Mouse (Mus musculus) midbrain, embryonic 10.5 days (tissue): ENCODE results near the gene Gm14403. TPM values are rescaled to one million over a fixed set of nuclear protein-coding genes. Genes with fewer than 3 reads are reported as not detected.
"Not testable (repeated sequence)": the region's sequence is repeated elsewhere in the genome, so short reads cannot be mapped to it uniquely, and the experiment has no call there.

Experiments used
- DNase-seq: peaks from one replicate; pipeline ENCODE4 v3.0.0-alpha.2; 2017; ENCODE audit warnings: low spot score
- H3K27ac ChIP-seq: fragments of 300-500 bp; sonication (generic); replicated peaks from 2 replicates; pipeline ENCODE4 v1.5.1; 2016; ENCODE audit warnings: mild to moderate bottlenecking
- H3K27me3 ChIP-seq: fragments of 300-500 bp; sonication (generic); 2 replicates; pipeline ENCODE4 v1.6.1; 2016; ENCODE audit warnings: low read depth, mild to moderate bottlenecking; ENCODE audit not compliant: poor library complexity, severe bottlenecking
- H3K36me3 ChIP-seq: fragments of 300-500 bp; sonication (generic); 2 replicates; pipeline ENCODE4 v1.6.1; 2016; ENCODE audit warnings: mild to moderate bottlenecking, moderate library complexity
- H3K4me1 ChIP-seq: fragments of 300-500 bp; sonication (generic); 2 replicates; pipeline ENCODE4 v1.6.1; 2016
- H3K4me3 ChIP-seq: fragments of 300-500 bp; sonication (generic); 2 replicates; pipeline ENCODE4 v1.5.1; 2016; ENCODE audit warnings: mild to moderate bottlenecking, moderate library complexity
- H3K9me3 ChIP-seq: fragments of 300-500 bp; sonication (generic); replicated peaks from 2 replicates; pipeline ENCODE4 v1.6.1; 2016; ENCODE audit warnings: mild to moderate bottlenecking
- WGBS: fragments of 180-500 bp; shearing (Covaris S2); methylation state at CpG from one replicate; pipeline ENCODE4 v1.1.7; 2016; 5-methylcytosine and 5-hydroxymethylcytosine counted together
- polyA plus RNA-seq: library from polyadenylated mRNA; unstranded; fragments of >200 nt; fragmentation: Nextera tagmentation; extraction: Ambion mirVana; gene quantifications from 2 replicates; pipeline ENCODE4 v1.2.1, GENCODE M21; 2016

Gene Gm14403
- polyA plus RNA-seq, 1 experiment from 2014 or later = 5.4 TPM

GRCm38 (mm10) chr2:177518960-177519359 is 20.9 kb downstream of the Gm14403 start:
- not testable (repeated sequence) for H3K4me1 ChIP-seq, H3K27ac ChIP-seq, H3K36me3 ChIP-seq, H3K4me3 ChIP-seq, H3K27me3 ChIP-seq, DNase-seq
- H3K9me3 ChIP-seq = peaks cover 38% of the 10 kb centered on the region
- WGBS = 84% methylated on average over 1 of the region's 1 CpGs

GRCm38 (mm10) chr2:177520035-177520434 is 22.0 kb downstream of the Gm14403 start:
- Histone ChIP-seq H3K9me3 (peaks cover 35% of the 10 kb centered on the region), H3K36me3 (no peaks in the 10 kb centered on the region), H3K4me3 (no peak overlapping the region), H3K27me3 (no peaks in the 10 kb centered on the region), H3K4me1 (no peaks in the 10 kb centered on the region), H3K27ac (no peak overlapping the region)
- 87% methylated on average over 8 of the region's 8 CpGs for WGBS
- no peak for DNase-seq

- H3K36me3 ChIP-seq = no peaks in the 10 kb centered on the region
- H3K4me3 ChIP-seq = no peak overlapping the region
- DNase-seq = no peak
- H3K27ac ChIP-seq = no peak overlapping the region
- H3K4me1 ChIP-seq = no peaks in the 10 kb centered on the region
- no peaks in the 10 kb centered on the region for H3K27me3 ChIP-seq
- 92% methylated on average over 20 of the region's 20 CpGs for WGBS
- H3K9me3 ChIP-seq = peaks cover 29% of the 10 kb centered on the region
These were observed 25.0 kb downstream of the Gm14403 start for GRCm38 (mm10) chr2:177523061-177523460.

- H3K4me3 ChIP-seq, H3K4me1 ChIP-seq, H3K27me3 ChIP-seq, H3K36me3 ChIP-seq, DNase-seq, H3K27ac ChIP-seq: not testable (repeated sequence)
- WGBS = 90% methylated on average over 6 of the region's 6 CpGs
- peaks cover 24% of the 10 kb centered on the region for H3K9me3 ChIP-seq
These were observed 25.7 kb downstream of the Gm14403 start for GRCm38 (mm10) chr2:177523674-177524073.

- not testable (repeated sequence) for H3K36me3 ChIP-seq, DNase-seq, H3K27me3 ChIP-seq, H3K27ac ChIP-seq, H3K4me1 ChIP-seq, H3K4me3 ChIP-seq
- H3K9me3 ChIP-seq = peaks cover 24% of the 10 kb centered on the region
- WGBS = 92% methylated on average over 16 of the region's 16 CpGs
These were observed 26.2 kb downstream of the Gm14403 start for GRCm38 (mm10) chr2:177524171-177524570.

GRCm38 (mm10) chr2:177535876-177536275 is 37.9 kb downstream of the Gm14403 start:
- Histone ChIP-seq H3K9me3 (peaks cover 13% of the 10 kb centered on the region), H3K27ac (no peak overlapping the region), H3K27me3 (no peaks in the 10 kb centered on the region), H3K4me1 (no peaks in the 10 kb centered on the region), H3K36me3 (no peaks in the 10 kb centered on the region), H3K4me3 (no peak overlapping the region)
- DNase-seq = no peak
- 85% methylated on average over 9 of the region's 9 CpGs for WGBS

- 81% methylated on average over 2 of the region's 2 CpGs for WGBS
- DNase-seq, H3K4me1 ChIP-seq, H3K4me3 ChIP-seq, H3K27me3 ChIP-seq, H3K36me3 ChIP-seq, H3K27ac ChIP-seq: not testable (repeated sequence)
- peaks cover 13% of the 10 kb centered on the region for H3K9me3 ChIP-seq
These were observed 39.1 kb downstream of the Gm14403 start for GRCm38 (mm10) chr2:177537141-177537540.

GRCm38 (mm10) chr2:177537717-177538116 is 39.7 kb downstream of the Gm14403 start:
- H3K27ac ChIP-seq, H3K36me3 ChIP-seq, DNase-seq, H3K4me1 ChIP-seq, H3K4me3 ChIP-seq, H3K27me3 ChIP-seq: not testable (repeated sequence)
- 86% methylated on average over 5 of the region's 5 CpGs for WGBS
- peaks cover 13% of the 10 kb centered on the region for H3K9me3 ChIP-seq

GRCm38 (mm10) chr2:177555261-177555660 is 57.2 kb downstream of the Gm14403 start:
- WGBS = no CpG with 5 or more reads among the region's 1 CpGs
- not testable (repeated sequence) for H3K9me3 ChIP-seq, H3K4me1 ChIP-seq, H3K4me3 ChIP-seq, DNase-seq, H3K36me3 ChIP-seq, H3K27ac ChIP-seq, H3K27me3 ChIP-seq

Other genes starting within 250 kb of the Gm14403 start
- gene Gm14409, start 231.2 kb upstream of the Gm14403 start, polyA plus RNA-seq = not detected in 2 replicates
- 0.10 and 0.16 TPM in 2 replicates for gene Gm14412, start 173.9 kb upstream of the Gm14403 start, polyA plus RNA-seq
- 7.2 and 8.4 TPM in 2 replicates for gene Gm14418, start 99.9 kb upstream of the Gm14403 start, polyA plus RNA-seq
- gene Zfp970, start 33.5 kb upstream of the Gm14403 start, polyA plus RNA-seq = 10.1 and 10.8 TPM in 2 replicates
- not detected in 2 replicates for gene Gm14406, start 80.0 kb downstream of the Gm14403 start, polyA plus RNA-seq